Mouse (Mus musculus) thymus, postnatal 0 days (tissue): ENCODE results near the gene Mob2. TPM values are rescaled to one million over a fixed set of nuclear protein-coding genes. Genes with fewer than 3 reads are reported as not detected.

ENCODE experiments used
- microRNA-seq: library from miRNA; unstranded; fragments of <30 nt; microRNA quantifications from one replicate; pipeline ENCODE4, GENCODE M21; 2016; ENCODE audit warnings: borderline number of aligned reads
- polyA plus RNA-seq: library from polyadenylated mRNA; unstranded; fragments of >200 nt; fragmentation: Nextera tagmentation; extraction: Ambion mirVana; gene quantifications from 2 replicates; pipeline ENCODE4 v1.2.1, GENCODE M21; 2015

The Mob2 gene
- polyA plus RNA-seq, 1 experiment from 2014 or later, result 93.5 TPM

Small RNA genes lying within 50 kb of the gene (microRNA-seq; reads per million reads assigned to microRNA genes)
- not detected for gene Mir3104

Other genes with a start within 250 kb of the Mob2 start
- 0.77 and 1.2 TPM in 2 replicates for gene Muc5b, start 222.0 kb downstream of the Mob2 start, polyA plus RNA-seq
- 50.6 and 51.6 TPM in 2 replicates for gene Tollip, start 142.6 kb downstream of the Mob2 start, polyA plus RNA-seq
- gene Brsk2, start 111.3 kb downstream of the Mob2 start, polyA plus RNA-seq, result 0.32 and 0.57 TPM in 2 replicates
- gene Dusp8, start 34.8 kb upstream of the Mob2 start, polyA plus RNA-seq, result 0.34 and 0.58 TPM in 2 replicates
- gene Gm45618, start 59.7 kb upstream of the Mob2 start, polyA plus RNA-seq, result not detected in 2 replicates
- not detected in 2 replicates for gene Gm39115, start 75.0 kb upstream of the Mob2 start, polyA plus RNA-seq
- gene Gm45337, start 83.5 kb upstream of the Mob2 start, polyA plus RNA-seq, result not detected in 2 replicates
- not detected in 2 replicates for gene Gm29735, start 96.0 kb upstream of the Mob2 start, polyA plus RNA-seq
- gene Gm4553, start 104.7 kb upstream of the Mob2 start, polyA plus RNA-seq, result not detected in 2 replicates
- gene Krtap5-2, start 114.9 kb upstream of the Mob2 start, polyA plus RNA-seq, result not detected in 2 replicates
- not detected in 2 replicates for gene Gm10153, start 129.3 kb upstream of the Mob2 start, polyA plus RNA-seq
- gene Krtap5-3, start 140.3 kb upstream of the Mob2 start, polyA plus RNA-seq, result not detected in 2 replicates
- not detected in 2 replicates for gene Gm7579, start 150.8 kb upstream of the Mob2 start, polyA plus RNA-seq
- gene Krtap5-5, start 168.9 kb upstream of the Mob2 start, polyA plus RNA-seq, result 0.16 TPM in 1 of 2 replicates, not detected in the other
- not detected in 2 replicates for gene Gm40460, start 180.0 kb upstream of the Mob2 start, polyA plus RNA-seq
- gene Gm2431, start 197.3 kb upstream of the Mob2 start, polyA plus RNA-seq, result not detected in 2 replicates
- gene Gm4559, start 213.3 kb upstream of the Mob2 start, polyA plus RNA-seq, result not detected in 2 replicates
- not detected in 2 replicates for gene Krtap5-1, start 236.1 kb upstream of the Mob2 start, polyA plus RNA-seq
- not detected in 2 replicates for gene Krtap5-4, start 242.5 kb upstream of the Mob2 start, polyA plus RNA-seq